Mouse (Mus musculus) lung, postnatal 10 days (tissue): ENCODE results near the gene Hist1h3e.
"Not testable (repeated sequence)": the region's sequence is repeated elsewhere in the genome, so short reads cannot be mapped to it uniquely, and the experiment has no call there.

Experiments used
- DNase-seq: peaks from one replicate; pipeline ENCODE4 v3.0.0; 2021

The Hist1h3e gene

DNA sequence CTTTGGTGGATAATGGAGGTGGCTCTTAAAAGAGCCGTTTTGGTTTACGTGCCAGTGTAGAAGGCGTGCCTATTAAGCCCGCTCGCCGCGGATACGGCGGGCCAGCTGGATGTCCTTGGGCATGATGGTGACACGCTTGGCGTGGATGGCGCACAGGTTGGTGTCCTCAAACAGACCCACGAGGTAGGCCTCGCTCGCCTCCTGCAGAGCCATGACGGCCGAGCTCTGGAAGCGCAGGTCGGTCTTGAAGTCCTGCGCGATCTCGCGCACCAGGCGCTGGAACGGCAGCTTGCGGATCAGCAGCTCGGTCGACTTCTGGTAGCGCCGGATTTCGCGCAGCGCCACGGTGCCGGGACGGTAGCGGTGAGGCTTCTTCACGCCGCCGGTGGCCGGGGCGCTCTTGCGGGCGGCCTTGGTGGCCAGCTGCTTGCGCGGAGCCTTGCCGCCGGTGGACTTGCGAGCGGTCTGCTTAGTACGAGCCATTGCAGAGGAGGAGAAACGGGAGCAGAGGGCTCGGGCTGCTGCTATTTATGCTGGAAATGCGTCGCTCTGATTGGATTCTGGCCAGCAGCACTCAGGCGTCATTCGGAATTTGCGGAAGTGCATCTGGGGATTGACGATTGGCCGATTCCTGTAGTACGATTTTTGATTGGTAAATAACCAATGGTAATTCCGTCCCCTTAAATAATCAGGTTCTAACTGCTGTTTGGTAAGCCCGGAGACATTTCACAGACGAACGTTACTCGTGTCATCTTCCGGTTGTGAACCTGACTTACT is at the start of gene Hist1h3e:
Gene Hist1h3e (minus strand): TSS at position 487 of the 777 bp plus-strand sequence.
- DNase-seq, result peak; percentile 96

GRCm38 (mm10) chr13:23611638-23612037 is 49.5 kb upstream of the Hist1h3e start:
- DNase-seq, result no peak

DNA sequence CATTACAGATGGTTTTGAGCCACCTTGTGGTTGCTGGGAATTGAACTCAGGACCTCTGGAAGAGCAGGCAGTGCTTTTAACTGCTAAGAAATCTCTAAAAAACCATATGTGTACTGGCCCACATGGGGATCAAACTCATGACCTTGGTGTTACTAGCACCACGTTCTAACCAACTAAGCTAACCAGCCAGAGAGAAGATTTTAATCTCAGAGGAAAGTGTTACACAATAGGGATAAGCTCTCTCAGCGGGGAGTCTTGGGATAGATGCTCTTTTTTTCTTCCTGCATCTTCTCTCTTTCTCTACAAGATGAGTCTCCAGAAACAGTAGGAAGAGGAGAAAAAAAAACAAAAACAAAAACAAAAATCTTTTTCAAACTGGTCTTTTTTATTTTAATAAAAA is 48.2 kb upstream of the Hist1h3e start:
- no peak for DNase-seq

- DNase-seq, result no peak
Observed at GRCm38 (mm10) chr13:23609844-23610243, 47.7 kb upstream of the Hist1h3e start.

GRCm38 (mm10) chr13:23609209-23609608 is 47.0 kb upstream of the Hist1h3e start:
- DNase-seq, result no peak

DNA sequence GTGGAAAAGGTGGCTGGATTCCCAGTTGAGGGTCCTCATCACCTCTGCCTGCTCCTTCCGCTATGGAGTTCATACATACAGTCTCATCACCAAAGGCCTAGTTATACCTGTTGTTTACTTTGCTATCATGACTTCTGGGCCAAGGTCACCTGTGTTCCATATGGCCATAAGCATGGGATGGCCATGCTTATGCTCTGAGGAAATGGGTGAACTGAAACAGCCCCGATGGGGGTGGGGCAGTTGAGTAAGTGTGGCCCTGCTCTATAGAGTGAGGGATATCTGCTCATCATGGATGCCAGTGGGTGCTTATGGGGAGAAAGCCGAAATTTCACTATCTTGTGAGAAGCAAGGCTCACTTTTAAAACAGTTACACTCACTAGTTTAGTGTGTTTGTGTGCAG is 42.9 kb upstream of the Hist1h3e start:
- no peak for DNase-seq

GRCm38 (mm10) chr13:23604452-23604851 is 42.3 kb upstream of the Hist1h3e start:
- no peak for DNase-seq

GRCm38 (mm10) chr13:23603182-23603699 is 41.1 kb upstream of the Hist1h3e start:
- peak; percentile 36 for DNase-seq

DNA sequence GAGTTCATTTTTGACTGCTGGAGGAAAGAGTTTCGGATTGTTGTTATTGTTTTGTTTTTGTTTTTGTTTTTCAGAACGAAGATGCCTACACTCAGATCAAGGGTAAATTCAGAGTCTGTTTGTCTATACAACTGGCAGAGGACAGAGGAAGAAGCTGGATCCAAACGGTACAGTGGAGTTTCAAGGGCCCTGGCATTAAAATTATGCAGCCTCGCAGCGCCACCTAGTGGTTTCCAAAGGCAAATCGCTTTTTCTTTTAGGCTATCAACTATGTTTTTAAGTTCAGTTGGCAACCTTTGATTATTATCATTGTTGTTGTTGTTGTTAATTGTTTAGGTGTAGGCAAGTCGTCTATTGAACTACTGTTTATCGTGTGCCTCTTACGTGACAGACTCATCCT is 35.8 kb upstream of the Hist1h3e start:
- peak; percentile 84 for DNase-seq

DNA sequence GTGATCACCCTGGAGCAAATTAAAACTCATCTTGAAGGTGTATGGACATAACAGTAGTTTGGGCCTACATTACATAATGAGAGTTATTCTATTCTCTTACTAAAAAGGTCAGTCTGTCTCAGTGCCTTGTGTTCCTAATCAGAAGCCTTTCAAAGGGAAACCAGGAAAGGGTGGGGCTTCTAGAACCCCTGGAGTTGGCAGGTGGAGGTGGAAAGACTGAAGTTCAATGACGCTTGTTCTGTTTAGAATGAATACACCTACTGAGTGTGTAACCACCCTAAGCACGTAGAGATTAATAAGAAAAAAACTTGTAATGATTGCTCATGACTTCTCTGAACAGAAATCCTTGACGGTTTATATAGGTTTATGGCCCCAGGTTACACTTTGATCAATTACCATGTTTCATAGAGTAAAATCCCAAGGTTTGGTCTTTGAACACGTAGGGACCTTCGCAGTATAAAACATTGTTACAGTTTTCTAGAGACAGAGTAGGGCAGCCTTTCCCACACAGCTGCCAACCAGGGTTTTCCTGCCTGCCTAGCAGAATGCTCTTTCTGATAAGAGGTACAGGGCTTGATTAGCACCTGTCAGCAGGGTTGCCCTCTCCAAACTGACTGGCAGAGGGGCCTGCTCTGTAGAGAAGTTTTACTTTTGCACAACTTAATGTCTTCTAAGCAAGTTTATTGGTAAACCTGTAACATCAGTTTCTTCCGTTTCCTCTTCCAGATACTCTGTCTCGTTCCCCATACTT is 33.6 kb upstream of the Hist1h3e start:
- DNase-seq, result no peak

GRCm38 (mm10) chr13:23595185-23595584 is 33.0 kb upstream of the Hist1h3e start:
- no peak for DNase-seq

DNA sequence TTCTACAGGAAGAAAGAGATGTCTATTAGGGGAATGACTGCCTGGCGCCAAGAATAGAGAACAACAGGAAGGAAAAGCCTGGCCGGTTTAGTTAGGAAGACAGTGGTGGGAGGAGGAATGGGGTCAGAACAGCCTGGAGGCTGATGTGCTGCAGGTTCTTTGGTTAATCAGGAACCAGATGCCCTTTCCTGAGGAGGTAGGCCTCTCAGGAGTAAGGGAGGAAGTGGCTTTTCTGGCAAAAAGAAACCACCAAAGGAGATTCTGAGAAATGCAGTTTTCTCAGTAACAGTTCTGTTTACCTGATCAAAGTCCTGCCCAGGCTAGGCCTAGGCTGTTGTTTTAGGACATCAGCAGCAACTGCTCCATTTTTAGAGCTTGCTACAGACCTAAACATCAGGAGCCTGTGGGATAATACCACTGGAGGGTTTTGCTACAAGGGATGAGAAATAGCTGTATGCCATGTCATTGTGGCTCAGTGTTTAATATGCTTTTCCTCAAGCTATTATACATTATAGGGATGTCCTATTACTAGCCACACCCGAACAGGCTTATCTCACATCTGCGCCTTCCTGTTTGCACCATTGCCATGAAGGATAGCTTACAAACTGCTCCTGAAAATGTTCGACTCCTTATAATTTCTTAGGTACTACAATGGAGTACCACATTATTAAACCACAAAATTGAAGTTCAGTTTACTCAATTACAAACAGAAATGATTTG is 31.0 kb upstream of the Hist1h3e start:
- DNase-seq, result peak; percentile 49

DNA sequence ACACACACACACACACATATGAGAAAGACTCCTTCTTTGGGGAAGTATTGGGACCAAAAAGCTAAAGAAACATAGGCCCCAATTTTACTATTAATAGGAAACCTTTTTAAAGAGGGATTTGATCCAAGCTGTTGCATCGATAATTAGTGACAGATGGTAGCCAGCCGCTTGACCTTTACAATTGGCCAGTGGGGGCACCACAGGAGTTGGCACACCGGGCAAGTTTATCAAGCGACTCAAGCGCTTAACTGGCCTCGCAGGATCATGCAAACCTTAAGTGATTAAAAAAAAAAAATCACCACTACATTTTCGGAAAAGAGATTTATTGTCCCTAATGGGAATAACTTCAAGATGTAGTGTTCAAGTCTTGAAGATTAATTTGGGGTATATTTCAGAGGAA is 30.4 kb upstream of the Hist1h3e start:
- DNase-seq, result no peak

- not testable (repeated sequence) for DNase-seq
Observed at GRCm38 (mm10) chr13:23591886-23592285, 29.7 kb upstream of the Hist1h3e start.

- DNase-seq, result no peak
Observed at GRCm38 (mm10) chr13:23591206-23591605, 29.0 kb upstream of the Hist1h3e start.

GRCm38 (mm10) chr13:23586940-23587225 is 24.7 kb upstream of the Hist1h3e start:
- no peak for DNase-seq

- no peak for DNase-seq
Observed at GRCm38 (mm10) chr13:23586099-23586939, 24.1 kb upstream of the Hist1h3e start.

- peak; percentile 80 for DNase-seq
Observed at GRCm38 (mm10) chr13:23585442-23586098, 23.4 kb upstream of the Hist1h3e start.

DNA sequence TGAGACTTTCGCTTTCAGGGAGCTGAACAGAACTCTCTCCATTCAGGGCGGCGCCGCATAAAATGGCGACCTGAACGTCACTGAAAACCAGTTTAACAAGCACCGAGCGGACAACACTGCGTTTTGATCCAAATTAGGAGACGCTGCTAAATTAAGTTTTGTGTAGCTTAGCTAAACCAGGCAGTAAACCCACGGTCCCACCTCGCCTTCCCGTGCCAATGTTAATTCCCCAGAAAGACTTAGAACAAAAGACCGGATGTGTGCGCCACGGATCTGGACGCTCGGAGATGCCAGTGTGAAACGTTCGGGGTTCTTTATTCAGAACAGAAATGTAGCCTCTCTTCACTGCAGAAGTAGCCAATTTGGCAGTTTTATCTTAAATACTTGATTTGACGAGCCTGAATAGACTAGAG is 22.9 kb upstream of the Hist1h3e start:
- peak; percentile 84 for DNase-seq

GRCm38 (mm10) chr13:23584331-23584730 is 22.2 kb upstream of the Hist1h3e start:
- DNase-seq, result no peak

- no peak for DNase-seq
Observed at GRCm38 (mm10) chr13:23583387-23584068, 21.4 kb upstream of the Hist1h3e start.
